Mouse (Mus musculus): ENCODE data around the gene Suco. TPM values are rescaled to one million over a fixed set of nuclear protein-coding genes. Genes with fewer than 3 reads are reported as not detected.

Suco gene
- polyA plus RNA-seq, 1 experiment from 2014 or later: 23.5 TPM

DNA sequence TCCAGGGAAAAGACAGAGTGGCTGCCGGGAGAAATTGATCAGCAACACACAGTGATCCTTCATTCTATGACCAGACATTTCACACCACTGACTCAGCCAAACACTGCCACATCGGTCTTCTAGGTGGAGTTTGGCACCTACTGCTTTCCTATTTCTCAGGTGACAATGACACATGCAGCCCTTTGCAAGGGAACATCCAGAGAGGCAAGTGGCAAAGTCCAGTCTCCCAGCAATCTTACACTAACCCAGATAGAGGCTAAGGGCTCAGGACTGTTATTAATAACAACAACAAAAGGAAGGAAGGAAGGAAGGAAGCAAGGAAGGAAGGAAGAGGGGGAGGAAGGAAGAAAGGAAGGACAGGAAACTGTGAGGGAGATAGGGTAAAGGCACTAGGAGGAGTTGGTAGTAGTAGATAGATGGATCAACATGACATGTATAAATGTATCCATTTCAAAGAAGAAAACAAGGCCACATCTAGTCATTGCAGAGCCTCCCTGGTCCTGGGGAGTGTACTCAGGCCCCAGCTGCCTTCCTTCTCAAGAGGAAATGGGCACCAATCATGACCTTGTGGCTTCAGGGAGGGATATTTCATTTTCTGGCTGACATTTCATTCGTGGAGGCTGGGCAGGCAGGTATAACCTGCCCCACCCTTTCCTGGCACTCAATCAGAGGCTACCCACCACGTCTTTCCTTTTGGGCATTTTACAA is 36.6 kb upstream of the Suco start:
- H3K36me3 ChIP-seq: no peaks in the 10 kb centered on the region
- WGBS: 67% methylated on average over 4 of the region's 4 CpGs
- no peaks in the 10 kb centered on the region for H3K4me1 ChIP-seq (replicated peaks)

DNA sequence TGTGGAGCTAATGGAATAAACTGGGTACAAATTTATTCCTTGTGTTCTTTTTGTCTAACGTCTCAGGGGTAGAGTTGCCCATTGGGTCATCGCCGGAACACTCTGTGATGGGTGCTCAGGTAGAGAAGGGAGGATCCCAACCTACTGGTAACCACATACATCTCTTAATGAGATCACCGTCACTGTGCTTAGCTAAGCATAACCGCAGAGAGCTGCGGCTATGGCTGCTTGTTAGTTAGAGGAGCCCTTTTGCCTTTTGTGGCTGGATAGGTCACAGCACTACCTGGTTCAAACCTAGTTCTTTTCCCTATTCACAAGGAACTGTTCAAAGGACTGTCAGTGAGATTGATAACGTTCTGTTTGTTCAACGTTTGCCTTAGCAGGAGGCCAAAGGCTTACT is 32.6 kb upstream of the Suco start:
- no peaks in the 10 kb centered on the region for H3K9me3 ChIP-seq
- no peaks in the 10 kb centered on the region for H3K36me3 ChIP-seq
- H3K9ac ChIP-seq (replicated peaks): no peak overlapping the region
- no peaks in the 10 kb centered on the region for H3K4me1 ChIP-seq (replicated peaks)
- no peak overlapping the region for H3K4me2 ChIP-seq (replicated peaks)
- H3K27ac ChIP-seq: no peak overlapping the region
- no peak for ATAC-seq
- WGBS: 81% methylated on average over 8 of the region's 8 CpGs
- H3K4me3 ChIP-seq (replicated peaks): no peak overlapping the region
- H3K27me3 ChIP-seq: no peaks in the 10 kb centered on the region

More for the DNA sequence above, 36.6 kb upstream of the Suco start:
- H3K9ac ChIP-seq (replicated peaks): no peak overlapping the region
- ATAC-seq: no peak
- H3K9me3 ChIP-seq: no peaks in the 10 kb centered on the region
- H3K4me3 ChIP-seq (replicated peaks): no peak overlapping the region
- no peaks in the 10 kb centered on the region for H3K27me3 ChIP-seq
- H3K27ac ChIP-seq: no peak overlapping the region
- H3K4me2 ChIP-seq (replicated peaks): no peak overlapping the region

DNA sequence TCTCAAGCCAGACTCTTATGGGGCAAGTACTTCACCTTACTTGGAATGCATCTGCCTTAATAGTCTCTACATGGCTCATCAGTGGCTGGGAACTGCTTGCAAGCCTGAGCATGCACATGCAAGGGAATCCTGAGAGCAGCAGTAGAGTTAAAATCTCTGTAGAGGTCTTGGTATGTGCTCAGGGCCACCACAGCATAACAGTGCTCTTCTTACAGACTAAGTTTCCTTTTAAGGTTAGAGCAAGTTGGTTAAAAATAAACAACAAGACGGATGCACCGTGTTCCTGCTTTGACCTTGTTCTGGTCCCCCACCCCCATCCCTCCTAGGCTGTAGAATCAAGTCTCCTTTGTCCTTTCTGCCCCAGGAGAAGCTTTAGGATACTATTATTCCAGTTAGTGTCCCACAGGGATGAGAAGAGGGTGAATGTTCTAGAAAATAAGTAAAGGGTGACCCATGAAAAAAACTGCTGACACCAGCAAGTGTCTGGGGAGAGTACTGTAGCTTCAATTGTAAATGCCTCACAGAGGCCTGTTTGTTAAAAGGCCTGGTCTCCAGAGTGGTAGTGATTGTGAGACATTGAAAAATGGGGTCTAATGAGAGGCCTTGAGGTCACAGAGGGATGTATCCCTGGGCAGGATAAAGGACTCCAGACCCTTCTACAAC is 31.4 kb upstream of the Suco start:
- H3K27ac ChIP-seq: no peak overlapping the region
- H3K4me2 ChIP-seq (replicated peaks): no peak overlapping the region
- ATAC-seq: no peak
- WGBS: 79% methylated on average over 2 of the region's 2 CpGs
- no peak overlapping the region for H3K9ac ChIP-seq (replicated peaks)
- H3K4me3 ChIP-seq (replicated peaks): no peak overlapping the region
- H3K36me3 ChIP-seq: no peaks in the 10 kb centered on the region
- no peaks in the 10 kb centered on the region for H3K27me3 ChIP-seq
- no peaks in the 10 kb centered on the region for H3K4me1 ChIP-seq (replicated peaks)
- no peaks in the 10 kb centered on the region for H3K9me3 ChIP-seq

DNA sequence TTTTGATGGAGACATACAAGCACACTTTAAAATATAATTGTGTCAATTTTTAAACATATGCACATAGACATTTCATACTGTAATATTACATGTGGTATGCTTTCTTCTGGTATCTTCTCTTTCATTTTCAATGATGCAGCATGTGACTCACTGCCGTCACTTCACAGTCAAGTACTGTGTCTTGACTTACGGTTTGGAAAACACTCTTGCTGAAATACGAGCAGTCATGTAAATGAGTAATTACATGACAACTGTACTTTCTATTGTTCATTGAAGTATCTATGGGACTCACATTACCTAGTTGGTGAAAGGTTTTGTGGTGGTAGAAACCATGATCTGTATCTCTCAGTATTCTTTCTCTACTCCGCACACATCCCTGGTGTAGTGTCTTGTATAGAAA is 30.6 kb upstream of the Suco start:
- Histone ChIP-seq H3K4me2 (replicated peaks) (no peak overlapping the region), H3K27ac (no peak overlapping the region), H3K27me3 (no peaks in the 10 kb centered on the region), H3K9ac (replicated peaks) (no peak overlapping the region), H3K4me3 (replicated peaks) (no peak overlapping the region), H3K36me3 (no peaks in the 10 kb centered on the region), H3K9me3 (no peaks in the 10 kb centered on the region), H3K4me1 (replicated peaks) (no peaks in the 10 kb centered on the region)
- ATAC-seq: no peak
- WGBS: 95% methylated on average over 4 of the region's 4 CpGs

- WGBS: 84% methylated on average over 9 of the region's 9 CpGs
- H3K36me3 ChIP-seq: no peaks in the 10 kb centered on the region
- H3K27me3 ChIP-seq: no peaks in the 10 kb centered on the region
- no peak overlapping the region for H3K4me2 ChIP-seq (replicated peaks)
- no peaks in the 10 kb centered on the region for H3K9me3 ChIP-seq
- ATAC-seq: no peak
- H3K4me1 ChIP-seq (replicated peaks): no peaks in the 10 kb centered on the region
- H3K9ac ChIP-seq (replicated peaks): no peak overlapping the region
- no peak overlapping the region for H3K4me3 ChIP-seq (replicated peaks)
- no peak overlapping the region for H3K27ac ChIP-seq
Observed at GRCm38 (mm10) chr1:161902692-161903452, 26.4 kb upstream of the Suco start.

- H3K27ac ChIP-seq: no peak overlapping the region
- H3K36me3 ChIP-seq: no peaks in the 10 kb centered on the region
- no peak overlapping the region for H3K9ac ChIP-seq (replicated peaks)
- no peak for ATAC-seq
- H3K9me3 ChIP-seq: no peaks in the 10 kb centered on the region
- 0 out of 2 replicates have a peak, but pooled peaks cover 6% of the 10 kb centered on the region for H3K4me1 ChIP-seq (replicated peaks)
- H3K4me3 ChIP-seq (replicated peaks): no peak overlapping the region
- WGBS: 47% methylated on average over 2 of the region's 2 CpGs
- H3K4me2 ChIP-seq (replicated peaks): no peak overlapping the region
- no peaks in the 10 kb centered on the region for H3K27me3 ChIP-seq
Observed at GRCm38 (mm10) chr1:161900129-161900528, 23.6 kb upstream of the Suco start.

- no peak overlapping the region for H3K9ac ChIP-seq (replicated peaks)
- no peaks in the 10 kb centered on the region for H3K27me3 ChIP-seq
- 87% methylated on average over 8 of the region's 8 CpGs for WGBS
- H3K27ac ChIP-seq: no peak overlapping the region
- no peaks in the 10 kb centered on the region for H3K36me3 ChIP-seq
- no peak overlapping the region for H3K4me3 ChIP-seq (replicated peaks)
- H3K4me2 ChIP-seq (replicated peaks): no peak overlapping the region
- H3K4me1 ChIP-seq (replicated peaks): 0 out of 2 replicates have a peak, but pooled peaks cover 6% of the 10 kb centered on the region
- no peak for ATAC-seq
- H3K9me3 ChIP-seq: no peaks in the 10 kb centered on the region
Observed at GRCm38 (mm10) chr1:161897235-161897634, 20.8 kb upstream of the Suco start.

DNA sequence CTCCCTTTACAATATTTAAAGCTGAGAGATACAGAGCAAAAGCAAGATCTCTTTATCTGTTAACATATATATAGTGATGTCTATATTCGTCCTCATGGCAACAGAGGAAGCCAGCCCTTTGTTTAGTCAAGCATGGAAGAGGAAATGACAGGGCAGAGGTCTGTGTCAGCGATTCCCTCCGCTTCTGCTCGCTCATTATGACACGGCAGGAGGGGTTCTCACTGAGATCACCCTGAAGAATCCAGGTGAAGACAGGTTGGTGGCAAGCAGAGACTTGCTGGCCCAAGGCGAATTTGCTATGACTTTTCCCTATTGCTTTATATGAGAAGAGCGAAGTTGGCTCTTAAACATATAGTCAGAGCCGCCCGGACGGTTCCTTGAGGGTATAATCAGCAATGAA is 19.6 kb upstream of the Suco start:
- Histone ChIP-seq H3K27ac (no peak overlapping the region), H3K9ac (replicated peaks) (no peak overlapping the region), H3K4me3 (replicated peaks) (no peak overlapping the region), H3K4me2 (replicated peaks) (no peak overlapping the region), H3K9me3 (no peaks in the 10 kb centered on the region), H3K4me1 (replicated peaks) (0 out of 2 replicates have a peak, but pooled peaks cover 6% of the 10 kb centered on the region), H3K36me3 (no peaks in the 10 kb centered on the region), H3K27me3 (no peaks in the 10 kb centered on the region)
- WGBS: 67% methylated on average over 10 of the region's 10 CpGs
- no peak for ATAC-seq

- no peak for ATAC-seq
- Histone ChIP-seq H3K36me3 (no peaks in the 10 kb centered on the region), H3K9me3 (no peaks in the 10 kb centered on the region), H3K27me3 (no peaks in the 10 kb centered on the region), H3K4me3 (replicated peaks) (no peak overlapping the region), H3K9ac (replicated peaks) (no peak overlapping the region), H3K4me2 (replicated peaks) (no peak overlapping the region), H3K27ac (no peak overlapping the region), H3K4me1 (replicated peaks) (0 out of 2 replicates have a peak, but pooled peaks cover 6% of the 10 kb centered on the region)
- WGBS: 93% methylated on average over 3 of the region's 3 CpGs
Observed at GRCm38 (mm10) chr1:161895014-161895413, 18.5 kb upstream of the Suco start.

DNA sequence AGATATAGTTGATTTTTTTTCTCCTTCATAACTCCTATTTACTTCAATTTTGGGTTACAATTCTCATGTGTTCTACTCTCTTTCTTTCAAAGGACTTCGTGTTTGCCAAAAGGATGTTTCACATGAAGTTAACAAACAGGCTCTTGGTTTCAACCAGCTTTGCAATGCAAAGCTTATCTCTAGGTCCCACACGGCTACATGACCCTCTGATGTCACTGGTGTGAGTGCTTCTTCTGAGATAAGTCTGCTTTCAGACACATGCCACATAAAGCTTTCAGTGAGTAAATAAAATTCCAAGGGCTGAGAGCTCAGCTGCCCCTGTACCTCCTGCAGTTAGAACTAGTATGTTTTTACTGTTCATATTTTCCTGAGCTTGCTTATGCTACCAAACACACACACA is 18.1 kb upstream of the Suco start:
- Histone ChIP-seq H3K4me3 (replicated peaks) (no peak overlapping the region), H3K9ac (replicated peaks) (no peak overlapping the region), H3K4me2 (replicated peaks) (no peak overlapping the region), H3K4me1 (replicated peaks) (0 out of 2 replicates have a peak, but pooled peaks cover 6% of the 10 kb centered on the region), H3K27me3 (no peaks in the 10 kb centered on the region), H3K27ac (no peak overlapping the region), H3K9me3 (no peaks in the 10 kb centered on the region), H3K36me3 (no peaks in the 10 kb centered on the region)
- 69% methylated on average over 2 of the region's 2 CpGs for WGBS
- no peak for ATAC-seq

- H3K27ac ChIP-seq: no peak overlapping the region
- no peak for ATAC-seq
- H3K4me2 ChIP-seq (replicated peaks): no peak overlapping the region
- H3K9ac ChIP-seq (replicated peaks): no peak overlapping the region
- H3K9me3 ChIP-seq: no peaks in the 10 kb centered on the region
- H3K4me3 ChIP-seq (replicated peaks): no peak overlapping the region
- no peaks in the 10 kb centered on the region for H3K36me3 ChIP-seq
- H3K27me3 ChIP-seq: no peaks in the 10 kb centered on the region
- 94% methylated on average over 2 of the region's 2 CpGs for WGBS
- 0 out of 2 replicates have a peak, but pooled peaks cover 6% of the 10 kb centered on the region for H3K4me1 ChIP-seq (replicated peaks)
Observed at GRCm38 (mm10) chr1:161894126-161894525, 17.6 kb upstream of the Suco start.

DNA sequence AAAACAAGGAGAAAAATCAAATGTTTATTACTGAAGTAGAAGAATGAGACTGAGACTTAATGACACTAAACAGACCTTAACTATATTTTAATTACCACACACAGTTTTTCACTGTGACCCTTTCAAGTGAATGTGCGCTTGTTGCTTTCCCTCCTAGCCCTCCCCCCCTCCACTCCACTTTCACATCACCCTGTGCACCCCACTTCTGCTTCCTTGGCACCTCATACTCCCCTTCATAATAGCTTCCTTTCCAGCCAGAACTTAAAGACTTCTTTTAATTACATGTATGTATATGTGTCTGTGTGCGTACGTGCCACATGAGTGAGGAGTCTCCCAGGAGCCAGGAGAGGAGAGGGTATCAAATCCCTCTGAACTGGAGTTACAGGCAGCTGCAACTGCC is 12.3 kb upstream of the Suco start:
- H3K27me3 ChIP-seq: no peaks in the 10 kb centered on the region
- ATAC-seq: no peak
- WGBS: 90% methylated on average over 3 of the region's 3 CpGs
- H3K36me3 ChIP-seq: no peaks in the 10 kb centered on the region
- no peaks in the 10 kb centered on the region for H3K9me3 ChIP-seq
- no peak overlapping the region for H3K4me2 ChIP-seq (replicated peaks)
- no peak overlapping the region for H3K4me3 ChIP-seq (replicated peaks)
- H3K4me1 ChIP-seq (replicated peaks): no peaks in the 10 kb centered on the region
- no peak overlapping the region for H3K27ac ChIP-seq
- H3K9ac ChIP-seq (replicated peaks): no peak overlapping the region
